Mouse (Mus musculus): Measurements from ENCODE around the gene Ddx54. TPM values are rescaled to one million over a fixed set of nuclear protein-coding genes. Genes with fewer than 3 reads are reported as not detected.

Gene Ddx54
- total and polyA plus RNA-seq, 2 experiments from 2014 or later = 18.2 to 23.0 TPM

GRCm38 (mm10) chr5:120566681-120567252 is 45.8 kb upstream of the Ddx54 start:
- DNase-seq (ENCODE audit: low spot score) (no peak), ATAC-seq (ENCODE audit: insufficient read depth, low read depth) (peak; percentile 18; the same call in 1 of the 2 replicates)
- WGBS = 38% methylated on average over 9 of the region's 9 CpGs
- Histone ChIP-seq H3K27me3 (ENCODE audit: control insufficient read depth, insufficient read depth, low read length) (no peaks in the 10 kb centered on the region), H3K4me1 (ENCODE audit: control insufficient read depth, insufficient read depth) (peaks cover 56% of the 10 kb centered on the region), H3K36me3 (replicated peaks; ENCODE audit: control insufficient read depth, insufficient read depth, low read length) (no peaks in the 10 kb centered on the region), H3K9me3 (replicated peaks; ENCODE audit: control insufficient read depth, low read length) (no peaks in the 10 kb centered on the region), H3K27ac (ENCODE audit: low read depth) (peak overlapping the region; percentile 57; the same call in 1 of the 2 replicates), H3K4me2 (ENCODE audit: low read depth, low read length) (no peak overlapping the region), H3K9ac (replicated peaks; ENCODE audit: low read depth, low read length) (no peak overlapping the region), H3K4me3 (ENCODE audit: low read depth, low read length) (no peak overlapping the region)
- TF ChIP-seq EP300 (IDR thresholded peaks at IDR 0.05; ENCODE audit: low read depth) (no peak), CTCF (IDR thresholded peaks at IDR 0.05; ENCODE audit: low read depth) (no peak)

- Histone ChIP-seq H3K9me3 (replicated peaks; ENCODE audit: control insufficient read depth, low read length) (no peaks in the 10 kb centered on the region), H3K27ac (ENCODE audit: low read depth) (peak overlapping the region; percentile 57)
- TF ChIP-seq CTCF (IDR thresholded peaks at IDR 0.05; ENCODE audit: low read depth) (no peak), EP300 (IDR thresholded peaks at IDR 0.05; ENCODE audit: low read depth) (no peak)
Measured at GRCm38 (mm10) chr5:120567253-120567701, 45.3 kb upstream of the Ddx54 start.

GRCm38 (mm10) chr5:120567761-120568211 is 44.8 kb upstream of the Ddx54 start:
- Histone ChIP-seq H3K4me3 (ENCODE audit: low read depth, low read length) (no peak overlapping the region), H3K9me3 (replicated peaks; ENCODE audit: control insufficient read depth, low read length) (no peaks in the 10 kb centered on the region), H3K36me3 (replicated peaks; ENCODE audit: control insufficient read depth, insufficient read depth, low read length) (no peaks in the 10 kb centered on the region), H3K4me2 (ENCODE audit: low read depth, low read length) (no peak overlapping the region), H3K27ac (ENCODE audit: low read depth) (0 out of 2 replicates have a peak overlapping the region, but pooled peaks have one; percentile 57), H3K27me3 (ENCODE audit: control insufficient read depth, insufficient read depth, low read length) (no peaks in the 10 kb centered on the region), H3K9ac (replicated peaks; ENCODE audit: low read depth, low read length) (no peak overlapping the region), H3K4me1 (ENCODE audit: control insufficient read depth, insufficient read depth) (peaks cover 54% of the 10 kb centered on the region)
- DNase-seq (ENCODE audit: low spot score) (no peak), ATAC-seq (ENCODE audit: insufficient read depth, low read depth) (no peak)
- TF ChIP-seq EP300 (IDR thresholded peaks at IDR 0.05; ENCODE audit: low read depth) (no peak), CTCF (IDR thresholded peaks at IDR 0.05; ENCODE audit: low read depth) (no peak)
- 73% methylated on average over 14 of the region's 14 CpGs for WGBS

More at GRCm38 (mm10) chr5:120567253-120567701, 45.3 kb upstream of the Ddx54 start:
- ATAC-seq (ENCODE audit: insufficient read depth, low read depth) = peak; percentile 21
- no peaks in the 10 kb centered on the region for H3K27me3 ChIP-seq (ENCODE audit: control insufficient read depth, insufficient read depth, low read length)
- 64% methylated on average over 21 of the region's 21 CpGs for WGBS
- H3K4me2 ChIP-seq (ENCODE audit: low read depth, low read length) = no peak overlapping the region
- H3K4me3 ChIP-seq (ENCODE audit: low read depth, low read length) = no peak overlapping the region
- no peaks in the 10 kb centered on the region for H3K36me3 ChIP-seq (replicated peaks; ENCODE audit: control insufficient read depth, insufficient read depth, low read length)
- DNase-seq (ENCODE audit: low spot score) = no peak
- peaks cover 57% of the 10 kb centered on the region for H3K4me1 ChIP-seq (ENCODE audit: control insufficient read depth, insufficient read depth)
- H3K9ac ChIP-seq (replicated peaks; ENCODE audit: low read depth, low read length) = no peak overlapping the region

GRCm38 (mm10) chr5:120568336-120568768 is 44.2 kb upstream of the Ddx54 start:
- DNase-seq (ENCODE audit: low spot score) = no peak
- no peaks in the 10 kb centered on the region for H3K27me3 ChIP-seq (ENCODE audit: control insufficient read depth, insufficient read depth, low read length)
- no peak for ATAC-seq (ENCODE audit: insufficient read depth, low read depth)
- no peak overlapping the region for H3K9ac ChIP-seq (replicated peaks; ENCODE audit: low read depth, low read length)
- no peak overlapping the region for H3K4me2 ChIP-seq (ENCODE audit: low read depth, low read length)
- peaks cover 49% of the 10 kb centered on the region for H3K4me1 ChIP-seq (ENCODE audit: control insufficient read depth, insufficient read depth)
- no peaks in the 10 kb centered on the region for H3K9me3 ChIP-seq (replicated peaks; ENCODE audit: control insufficient read depth, low read length)
- H3K27ac ChIP-seq (ENCODE audit: low read depth) = no peak overlapping the region
- WGBS = 78% methylated on average over 9 of the region's 9 CpGs
- no peak for TF ChIP-seq CTCF (IDR thresholded peaks at IDR 0.05; ENCODE audit: low read depth)
- no peak for TF ChIP-seq EP300 (IDR thresholded peaks at IDR 0.05; ENCODE audit: low read depth)
- H3K36me3 ChIP-seq (replicated peaks; ENCODE audit: control insufficient read depth, insufficient read depth, low read length) = no peaks in the 10 kb centered on the region
- no peak overlapping the region for H3K4me3 ChIP-seq (ENCODE audit: low read depth, low read length)

- Histone ChIP-seq H3K27ac (ENCODE audit: low read depth) (no peak overlapping the region), H3K9ac (replicated peaks; ENCODE audit: low read depth, low read length) (no peak overlapping the region), H3K9me3 (replicated peaks; ENCODE audit: control insufficient read depth, low read length) (no peaks in the 10 kb centered on the region), H3K4me1 (ENCODE audit: control insufficient read depth, insufficient read depth) (peaks cover 43% of the 10 kb centered on the region), H3K27me3 (ENCODE audit: control insufficient read depth, insufficient read depth, low read length) (no peaks in the 10 kb centered on the region), H3K4me2 (ENCODE audit: low read depth, low read length) (no peak overlapping the region), H3K4me3 (ENCODE audit: low read depth, low read length) (no peak overlapping the region), H3K36me3 (replicated peaks; ENCODE audit: control insufficient read depth, insufficient read depth, low read length) (no peaks in the 10 kb centered on the region)
- ATAC-seq (ENCODE audit: insufficient read depth, low read depth) (no peak), DNase-seq (ENCODE audit: low spot score) (no peak)
- WGBS = 67% methylated on average over 4 of the region's 4 CpGs
- TF ChIP-seq EP300 (IDR thresholded peaks at IDR 0.05; ENCODE audit: low read depth) = no peak
- TF ChIP-seq CTCF (IDR thresholded peaks at IDR 0.05; ENCODE audit: low read depth) = no peak
Measured at GRCm38 (mm10) chr5:120568964-120569363, 43.6 kb upstream of the Ddx54 start.

- no peak for ATAC-seq (ENCODE audit: insufficient read depth, low read depth)
- Histone ChIP-seq H3K27ac (ENCODE audit: low read depth) (no peak overlapping the region), H3K9ac (replicated peaks; ENCODE audit: low read depth, low read length) (no peak overlapping the region), H3K4me1 (ENCODE audit: control insufficient read depth, insufficient read depth) (peaks cover 41% of the 10 kb centered on the region), H3K27me3 (ENCODE audit: control insufficient read depth, insufficient read depth, low read length) (no peaks in the 10 kb centered on the region), H3K36me3 (replicated peaks; ENCODE audit: control insufficient read depth, insufficient read depth, low read length) (no peaks in the 10 kb centered on the region), H3K9me3 (replicated peaks; ENCODE audit: control insufficient read depth, low read length) (no peaks in the 10 kb centered on the region), H3K4me3 (ENCODE audit: low read depth, low read length) (no peak overlapping the region), H3K4me2 (ENCODE audit: low read depth, low read length) (no peak overlapping the region)
- TF ChIP-seq EP300 (IDR thresholded peaks at IDR 0.05; ENCODE audit: low read depth) (no peak), CTCF (IDR thresholded peaks at IDR 0.05; ENCODE audit: low read depth) (no peak)
- DNase-seq (ENCODE audit: low spot score) = no peak
- 87% methylated on average over 3 of the region's 3 CpGs for WGBS
Measured at GRCm38 (mm10) chr5:120569791-120570190, 42.7 kb upstream of the Ddx54 start.
